Mouse (Mus musculus): ENCODE measurements at regions not wholly inside any gene's neighbourhood (a gene's known extent, or its start where the extent isn't known, plus 50 kb on each side); places are given as distances from the start of the nearest gene placed in this dataset.
A peak's percentile ranks its signal among the peaks of the same experiment; 100 is the strongest.
"Not testable (repeated sequence)": the region's sequence is repeated elsewhere in the genome, so short reads cannot be mapped to it uniquely, and the experiment has no call there.

DNA sequence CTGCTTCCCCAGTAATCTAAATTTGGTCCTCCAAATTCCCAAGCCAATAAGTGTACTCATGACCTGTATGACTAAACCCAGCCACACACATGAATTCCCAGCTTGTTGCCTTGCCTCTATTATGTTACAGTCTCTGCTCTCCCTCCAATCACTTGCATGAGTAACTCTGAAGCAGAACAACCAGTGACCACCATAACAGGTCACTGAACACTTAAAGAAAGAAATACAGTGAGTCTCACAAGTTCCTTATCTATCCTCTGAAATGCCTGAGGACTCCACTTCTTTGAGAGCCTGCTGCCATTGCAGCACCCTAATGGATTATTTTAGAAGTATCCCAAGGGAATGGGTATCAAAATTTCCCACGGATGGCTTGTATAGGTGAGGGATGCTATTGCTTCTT is 909.7 kb downstream of the Sorcs3 start:
- DNase-seq (ENCODE audit: low spot score in 2 of 2) = no peak

DNA sequence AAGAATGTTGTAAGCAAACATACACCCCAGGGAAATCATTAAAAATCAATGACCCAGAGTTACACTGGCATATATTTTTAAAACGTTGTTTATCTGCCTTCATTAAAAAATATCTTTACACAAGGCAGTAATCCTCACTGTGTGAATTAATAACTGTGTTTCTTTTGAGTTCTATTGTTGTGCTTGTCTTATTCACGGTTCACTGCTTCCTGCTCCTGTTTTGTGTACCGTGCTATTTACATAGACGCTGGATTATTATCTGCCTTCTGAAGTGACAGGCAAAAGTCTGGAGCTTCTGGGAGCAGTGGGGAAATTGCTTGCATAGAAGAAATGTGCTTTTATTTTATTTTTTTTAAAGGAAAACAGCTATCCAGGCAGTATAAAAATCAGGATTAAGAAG is 925.8 kb downstream of the Sorcs3 start:
- DNase-seq (ENCODE audit: low spot score in 2 of 2) = no peak

DNA sequence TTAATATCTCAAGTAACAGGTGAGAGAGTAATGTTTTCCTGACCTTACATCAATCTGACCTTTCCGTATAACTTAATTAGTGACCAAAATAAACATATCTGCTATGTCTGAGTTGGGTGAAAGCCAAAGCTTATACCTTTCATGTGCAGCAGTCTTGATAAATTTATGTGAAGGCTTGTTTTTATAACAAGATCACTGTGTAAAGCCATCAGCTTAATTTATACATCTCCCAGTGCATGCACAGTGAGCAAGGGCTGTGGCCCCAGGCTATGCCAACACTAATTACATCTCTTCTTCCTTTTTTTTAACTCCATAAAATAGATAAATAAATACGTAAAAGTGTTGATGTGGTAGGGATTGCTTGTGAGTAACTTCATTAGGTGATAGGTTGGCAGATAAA is 966.3 kb downstream of the Sorcs3 start:
- no peak for DNase-seq (ENCODE audit: low spot score in 2 of 2)

DNA sequence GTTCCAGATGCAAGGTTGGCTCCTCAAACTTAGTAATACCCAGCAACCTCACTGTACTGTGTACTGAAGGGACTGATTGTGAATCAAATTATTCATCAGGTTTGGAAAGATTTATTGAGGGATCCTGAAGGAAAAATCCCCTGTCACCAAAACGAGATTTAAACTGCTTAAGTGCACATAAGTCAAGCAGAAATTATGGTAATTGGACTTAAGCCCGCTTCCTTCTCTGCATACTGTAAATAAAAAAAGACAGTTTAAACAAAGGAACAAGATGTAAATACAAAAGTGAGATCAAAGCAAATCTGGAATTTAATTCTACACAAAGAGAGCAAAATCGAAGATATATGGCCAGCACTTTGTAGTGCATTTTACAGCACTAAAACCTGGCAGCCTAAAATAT is 1002.1 kb downstream of the Sorcs3 start:
- DNase-seq (ENCODE audit: low spot score in 2 of 2) = no peak

DNA sequence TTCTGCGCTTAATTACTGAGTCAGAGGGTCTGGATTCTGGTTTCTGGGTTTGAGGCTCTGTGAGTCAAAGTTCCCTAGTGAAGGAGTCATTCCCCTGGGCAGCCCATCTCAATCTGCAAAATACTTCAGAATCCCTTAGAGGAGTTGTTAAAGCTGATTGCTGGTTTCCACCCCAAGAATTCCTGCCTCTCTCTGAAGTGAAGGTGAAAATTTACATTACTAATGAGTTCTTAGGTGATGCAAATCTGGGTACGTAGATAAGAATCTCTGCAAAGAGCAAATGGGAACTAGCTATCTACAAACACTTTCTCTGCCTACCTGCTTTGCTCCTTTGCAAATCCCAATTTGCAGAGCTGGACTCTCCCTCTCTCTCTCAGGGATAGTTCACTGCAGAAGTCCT is 1036.8 kb downstream of the Sorcs3 start:
- DNase-seq (ENCODE audit: low spot score in 2 of 2) = no peak

DNA sequence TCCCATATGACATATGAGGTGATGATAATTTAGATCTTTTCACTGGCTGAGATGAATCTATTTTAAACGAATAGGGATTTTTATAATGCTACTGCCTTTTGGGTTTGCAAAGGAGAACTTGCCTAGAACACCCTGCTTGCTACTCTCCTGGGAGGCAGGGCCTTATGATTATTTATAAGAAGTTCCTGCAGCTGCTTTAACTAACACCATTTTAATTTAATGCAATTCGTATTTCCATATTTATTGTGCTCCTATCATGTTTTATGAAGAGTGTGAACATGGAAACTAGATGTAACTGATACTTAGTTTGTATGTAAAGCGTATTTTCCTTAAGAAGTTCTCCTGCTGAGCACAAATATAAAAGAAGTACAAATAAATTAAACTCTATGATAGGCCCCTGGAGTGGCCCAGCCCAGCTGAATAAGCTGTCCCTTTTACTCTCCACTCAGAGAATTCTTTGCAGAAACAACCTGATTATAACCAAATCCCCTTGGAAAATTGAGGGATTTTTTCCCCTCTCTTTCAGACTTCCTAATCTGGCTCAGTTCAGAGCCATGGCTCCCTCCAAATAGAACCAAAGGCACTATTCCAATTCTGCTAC is 1039.4 kb downstream of the Sorcs3 start:
- DNase-seq (ENCODE audit: low spot score in 2 of 2) = no peak

DNA sequence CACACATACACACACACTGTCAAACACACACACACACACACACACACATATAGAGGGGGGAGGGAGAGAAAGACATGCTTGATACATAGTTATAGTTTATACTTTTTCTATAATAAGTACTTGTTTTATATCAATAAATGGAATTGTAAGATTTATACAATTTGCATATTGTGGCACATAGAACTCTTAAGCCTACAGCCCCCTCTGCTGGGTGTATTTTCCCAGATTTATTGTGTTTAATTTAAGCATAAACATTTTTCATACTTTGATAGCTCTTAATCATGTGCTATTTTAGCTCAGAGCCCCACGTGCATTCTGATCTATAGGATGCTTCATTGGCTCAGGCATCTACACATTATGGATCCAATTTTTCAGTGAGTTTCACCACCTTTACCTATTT is 1058.8 kb downstream of the Sorcs3 start:
- peak in 1 of 2 experiments; percentile 46 for DNase-seq (ENCODE audit: low spot score in 2 of 2)

DNA sequence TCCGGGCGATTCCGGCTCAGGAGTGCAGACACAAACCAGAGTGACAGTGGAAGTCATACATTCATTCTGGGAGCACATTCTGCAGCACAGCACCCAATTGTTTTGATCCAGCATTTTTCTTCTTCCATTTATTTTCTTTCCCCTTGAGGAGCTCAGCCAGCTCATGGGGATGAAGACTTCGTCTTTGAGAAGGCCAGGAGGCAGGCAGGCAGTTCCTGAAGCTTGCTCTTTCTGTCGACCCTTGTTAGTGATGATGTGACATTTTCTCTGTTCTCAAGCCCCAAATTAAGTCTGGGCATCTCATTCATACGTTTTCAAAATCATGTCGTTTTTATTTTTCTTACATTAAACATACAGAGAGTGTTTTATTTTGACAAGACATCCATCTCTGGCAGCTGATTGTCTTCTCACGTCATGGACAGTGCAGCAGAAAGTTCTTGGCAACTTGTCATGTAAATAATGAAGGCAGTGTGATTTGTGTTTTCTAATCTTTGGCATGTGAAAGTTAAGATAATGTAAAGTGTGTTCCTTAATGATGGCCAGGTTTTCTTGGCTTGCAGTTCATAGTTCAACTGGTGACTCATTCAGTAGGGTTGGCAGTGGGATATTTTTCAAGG is 1062.1 kb downstream of the Sorcs3 start:
- no peak for DNase-seq (ENCODE audit: low spot score in 2 of 2)

DNA sequence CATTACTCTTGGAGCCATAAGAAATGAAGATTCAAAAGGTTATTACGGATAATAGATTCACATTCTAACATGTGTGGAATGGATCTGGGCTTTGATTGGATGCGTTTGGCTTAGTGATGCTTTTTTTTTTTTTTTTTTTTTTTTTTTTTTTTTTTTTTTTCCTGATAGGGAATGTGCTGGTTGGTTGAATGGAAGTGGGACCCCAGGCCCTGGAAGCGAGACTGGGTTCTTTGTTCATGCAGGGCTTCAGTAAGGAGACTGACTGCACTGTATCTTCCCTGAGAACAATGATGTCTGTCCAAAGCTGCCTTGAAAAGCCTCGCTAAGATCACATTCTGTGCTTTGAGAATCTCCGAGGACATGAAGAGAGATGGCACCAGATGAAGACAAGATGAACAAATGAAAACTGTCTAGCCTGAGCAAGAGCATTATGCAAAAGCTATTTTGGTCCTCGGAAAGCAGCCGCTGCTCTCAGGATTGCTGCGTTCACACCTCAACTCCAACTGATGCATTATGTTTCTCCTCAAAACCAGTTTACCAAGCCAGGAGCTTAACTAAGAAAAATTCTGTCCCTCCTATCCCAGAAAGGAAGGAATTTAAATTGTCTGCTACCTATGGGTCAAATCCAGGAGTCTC is 1076.9 kb downstream of the Sorcs3 start:
- peak in 1 of 2 experiments; percentile 2 for DNase-seq (ENCODE audit: low spot score in 2 of 2)

DNA sequence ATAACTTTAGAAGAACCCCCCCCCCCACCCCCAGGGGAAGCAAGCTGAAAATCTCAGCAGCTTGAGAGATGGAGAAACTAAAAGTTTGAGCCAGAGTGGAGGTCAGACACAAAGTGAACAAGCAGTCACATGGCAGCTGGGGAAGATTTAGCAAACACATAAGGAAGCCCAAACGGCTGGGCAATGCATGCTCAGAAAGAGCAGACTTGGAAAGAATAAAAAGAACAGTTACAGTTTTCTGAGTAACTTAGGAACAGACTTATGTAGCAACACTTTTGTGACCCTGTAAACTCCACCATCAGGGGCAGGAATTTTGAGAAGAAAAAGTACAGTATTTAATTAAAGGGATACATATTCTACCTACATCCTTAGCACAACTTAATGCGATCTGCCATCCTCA is 1089.2 kb downstream of the Sorcs3 start:
- no peak for DNase-seq (ENCODE audit: low spot score in 2 of 2)

DNA sequence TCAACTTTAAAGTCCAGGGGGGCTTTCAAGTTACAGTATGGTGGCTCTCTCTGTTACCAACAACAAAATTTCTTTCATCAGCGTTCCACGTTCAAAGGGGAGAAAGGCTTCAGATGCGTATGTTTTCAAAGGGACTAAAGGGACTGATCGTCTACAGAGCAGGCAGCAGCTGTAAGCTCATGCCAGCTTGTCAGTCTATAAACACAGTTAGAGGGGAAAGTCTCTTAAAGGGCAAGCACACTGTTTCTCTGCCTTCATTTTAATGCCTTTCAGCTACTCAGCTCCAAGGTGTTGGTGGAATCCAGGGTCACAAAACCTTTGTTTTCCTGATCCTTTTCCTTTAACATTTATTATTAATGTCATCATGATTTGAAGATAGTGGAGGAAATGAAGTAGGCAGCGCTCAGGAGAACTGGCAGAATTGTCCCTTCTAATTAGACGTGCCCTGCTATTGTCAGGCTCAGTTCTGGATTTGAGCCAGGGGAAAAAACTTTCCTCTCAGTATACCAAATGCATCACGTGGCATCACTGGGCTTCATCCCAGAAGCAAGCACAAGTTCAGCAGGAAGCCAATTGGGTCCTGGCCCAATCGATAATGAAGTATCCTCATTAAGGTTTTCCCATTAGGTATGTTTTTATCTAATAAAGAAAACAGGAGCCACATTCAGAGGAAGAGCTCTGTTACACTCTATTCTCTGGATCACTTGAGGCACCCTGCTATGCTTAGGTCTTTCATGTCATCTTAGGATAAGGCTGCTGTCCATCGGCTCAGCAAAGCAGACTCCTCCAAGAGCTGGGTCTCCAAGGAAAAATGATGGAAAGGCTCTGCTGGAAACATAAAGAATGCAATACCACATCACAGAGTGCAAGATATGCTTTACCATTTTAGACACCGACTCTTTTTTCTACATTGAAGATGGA is 1093.8 kb downstream of the Sorcs3 start:
- DNase-seq (ENCODE audit: low spot score in 2 of 2) = peak in 1 of 2 experiments; percentile 20

DNA sequence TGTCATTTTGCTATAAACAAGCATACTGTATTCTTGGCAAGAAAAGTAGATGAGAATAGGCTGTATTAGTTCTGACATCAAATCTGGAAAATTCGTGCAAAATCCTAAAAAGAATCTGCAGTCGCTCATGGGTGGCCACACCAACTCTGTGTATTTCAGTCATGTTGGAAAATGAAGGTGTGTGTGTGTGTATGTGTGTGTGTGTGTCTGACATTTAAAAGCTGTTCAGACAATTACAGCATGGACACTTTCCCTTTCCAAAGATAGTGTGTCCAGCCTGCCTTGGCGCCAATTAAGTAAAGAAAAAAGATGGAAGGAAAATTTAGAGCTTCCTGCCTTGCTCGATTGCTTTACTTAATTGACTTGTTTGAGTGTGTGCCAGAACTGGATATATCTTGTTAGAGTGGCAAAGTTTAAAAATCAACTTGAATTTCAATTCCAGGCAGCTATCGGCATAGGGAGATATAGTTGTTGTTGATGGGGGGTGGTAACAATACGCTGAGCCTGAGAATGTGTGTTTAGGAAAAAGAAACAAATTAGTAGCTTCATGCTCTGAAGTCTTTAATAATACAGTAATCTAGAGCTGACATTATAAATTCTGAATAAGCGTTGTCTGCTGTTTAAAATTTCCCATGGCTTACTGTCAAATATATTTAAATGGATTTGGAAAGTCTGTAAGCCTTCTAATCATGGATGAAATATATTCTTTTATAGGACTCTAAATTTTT is 1095.7 kb downstream of the Sorcs3 start:
- no peak for DNase-seq (ENCODE audit: low spot score in 2 of 2)

DNA sequence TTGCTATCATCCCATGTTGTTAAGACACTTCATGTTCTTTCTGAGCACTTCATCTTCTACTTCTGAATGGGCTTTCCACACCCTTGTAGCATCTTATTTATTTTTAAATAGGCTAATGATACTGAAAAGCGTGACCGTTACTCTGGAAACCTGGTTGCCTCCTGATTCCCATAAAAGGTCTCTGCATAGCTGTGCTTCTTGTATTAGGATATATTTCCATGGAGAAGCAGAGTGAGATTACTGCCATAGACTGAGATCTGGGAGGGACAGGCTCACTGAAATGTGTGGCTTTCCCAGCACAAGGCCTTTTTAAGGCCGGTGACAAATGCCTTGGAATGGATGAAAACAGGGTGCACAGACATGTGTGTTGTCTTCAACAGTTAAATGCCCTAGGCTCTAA is 1100.0 kb downstream of the Sorcs3 start:
- no peak for DNase-seq (ENCODE audit: low spot score in 2 of 2)

DNA sequence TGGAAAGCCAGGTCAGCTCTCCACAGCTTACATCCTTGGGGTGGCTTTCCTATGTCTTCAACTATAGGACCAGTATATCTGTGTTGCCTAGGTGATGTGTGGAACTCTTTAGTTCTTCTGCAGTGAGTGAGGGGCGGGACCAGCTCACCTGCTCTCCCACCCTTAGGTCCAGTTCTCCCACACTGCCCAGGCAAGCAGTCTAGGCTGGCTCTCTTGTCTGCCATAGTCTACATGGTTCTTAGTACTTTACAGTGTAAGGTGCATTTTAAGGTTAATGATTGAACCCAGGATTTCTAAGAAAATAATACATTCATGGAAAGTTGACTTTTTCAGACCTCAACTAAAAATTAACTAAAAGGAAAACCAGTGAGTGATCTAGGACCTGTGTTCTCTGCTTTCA is 1108.4 kb downstream of the Sorcs3 start:
- DNase-seq (ENCODE audit: low spot score in 2 of 2) = no peak

DNA sequence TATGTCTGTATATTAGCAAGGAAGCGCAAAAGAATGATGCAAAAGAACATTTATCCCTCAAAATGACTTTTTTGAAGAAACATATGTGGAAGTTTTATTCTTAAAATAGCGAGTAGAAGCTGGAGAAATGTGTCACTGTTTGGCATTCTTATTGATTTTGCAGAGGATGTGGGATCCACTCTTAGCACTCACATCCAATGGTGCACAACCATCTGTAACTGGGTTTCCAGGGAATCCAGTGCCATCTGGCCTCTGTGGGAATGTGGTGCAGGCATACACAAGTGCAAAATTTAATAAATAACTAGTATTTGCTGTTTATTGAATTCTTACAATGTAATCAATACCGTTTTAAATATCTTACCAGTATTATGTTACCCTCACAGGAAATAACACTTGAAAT is 1153.8 kb downstream of the Sorcs3 start:
- DNase-seq (ENCODE audit: low spot score in 2 of 2) = peak; percentile 40 to 78

DNA sequence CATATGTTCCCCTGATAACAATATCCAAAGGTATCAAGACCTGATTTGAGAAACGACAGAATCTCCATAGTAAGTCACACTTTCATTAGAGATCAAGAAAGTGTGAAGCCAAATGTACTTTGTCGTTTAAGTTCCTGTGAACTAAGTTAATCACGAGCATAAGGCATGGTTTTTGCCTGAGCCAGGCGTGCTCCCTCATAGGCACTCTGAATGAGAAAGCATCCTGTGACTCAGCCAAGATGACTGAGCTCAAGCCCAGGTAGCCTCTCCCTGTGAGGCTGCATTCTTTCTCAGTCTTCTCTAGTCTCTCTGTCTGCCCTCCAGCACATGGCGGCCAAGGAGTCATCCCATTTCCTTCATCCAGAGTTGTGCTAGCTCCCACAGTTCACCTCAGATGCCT is 1154.9 kb downstream of the Sorcs3 start:
- no peak for DNase-seq (ENCODE audit: low spot score in 2 of 2)

DNA sequence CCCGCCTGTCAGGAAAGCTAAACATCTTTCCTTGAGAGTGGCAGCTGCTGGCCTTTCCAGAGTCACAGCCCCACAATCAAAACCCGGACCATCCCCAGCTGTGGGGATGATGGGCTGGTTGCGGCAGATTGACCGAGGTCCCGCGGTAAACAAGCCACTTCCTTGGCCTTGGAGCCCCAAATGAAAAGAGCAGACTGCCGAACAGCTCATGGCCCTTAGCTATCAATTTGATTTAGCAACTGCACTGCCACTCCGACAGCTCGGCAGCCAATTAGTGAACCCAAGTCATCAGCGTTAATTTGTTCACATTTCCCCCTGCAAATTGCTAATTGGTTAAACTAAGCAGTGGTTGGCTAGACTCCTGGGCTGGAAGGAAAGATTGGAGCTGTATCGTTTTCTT is 1155.3 kb downstream of the Sorcs3 start:
- not testable (repeated sequence) for DNase-seq (ENCODE audit: low spot score in 2 of 2)

DNA sequence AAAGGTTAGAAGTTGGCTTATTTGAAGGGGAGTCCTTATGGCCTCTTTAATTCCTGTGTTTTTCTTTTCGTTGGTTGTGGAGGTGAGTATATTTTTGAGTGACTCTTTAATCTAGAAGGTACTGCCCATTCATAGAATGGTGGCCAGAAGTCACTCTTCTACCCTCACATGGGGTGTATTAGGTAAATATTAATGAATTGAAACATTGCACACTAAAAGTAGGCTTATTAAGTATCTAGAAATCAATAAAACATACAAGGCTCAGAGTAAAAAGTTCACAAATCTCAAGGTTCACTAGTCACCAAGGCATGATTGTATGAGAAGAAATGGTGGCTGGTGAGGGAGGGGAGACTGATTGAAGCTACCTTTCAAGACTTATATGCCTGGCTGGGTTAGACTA is 1167.1 kb downstream of the Sorcs3 start:
- no peak for DNase-seq (ENCODE audit: low spot score in 2 of 2)

DNA sequence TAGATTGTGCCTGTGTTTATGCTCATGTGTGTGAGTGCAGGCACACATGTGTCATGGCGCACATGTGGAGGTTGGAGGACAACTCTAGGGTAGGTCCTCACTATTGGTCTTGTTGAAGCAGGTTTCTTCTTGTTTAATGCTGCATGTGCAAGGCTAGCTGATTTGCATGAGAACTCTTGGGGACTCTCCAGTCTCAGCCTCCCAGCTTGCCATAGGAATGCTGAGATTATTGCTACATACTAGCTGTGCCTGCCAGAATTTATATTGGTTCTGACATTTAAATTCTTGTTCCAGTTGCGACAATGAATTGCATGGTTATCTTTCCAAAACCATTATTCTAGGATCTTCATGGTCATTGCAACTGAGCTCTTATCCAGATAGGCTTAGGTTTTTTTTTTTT is 1168.5 kb downstream of the Sorcs3 start:
- DNase-seq (ENCODE audit: low spot score in 2 of 2) = no peak

DNA sequence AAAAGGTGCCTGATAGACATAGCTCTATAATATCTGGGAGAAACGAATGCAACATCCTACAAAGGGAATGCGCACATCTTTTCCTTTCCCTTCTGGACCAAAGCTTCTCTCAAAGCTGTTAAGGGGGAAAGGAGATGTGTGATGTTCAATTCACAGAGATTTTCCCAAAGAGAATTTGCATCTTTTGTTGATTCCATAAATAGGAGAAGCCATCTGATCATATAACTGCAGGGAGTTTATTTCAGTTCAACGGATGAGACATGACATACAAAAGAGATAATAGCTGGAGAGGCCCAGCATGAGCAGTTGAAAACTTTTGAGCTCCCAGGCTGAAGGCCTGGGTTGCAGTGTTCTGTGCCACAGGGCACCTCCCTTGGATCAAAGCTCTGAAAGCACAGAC is 1169.1 kb downstream of the Sorcs3 start:
- no peak for DNase-seq (ENCODE audit: low spot score in 2 of 2)

All from layer of hippocampus, adult 18-20 months (tissue).